Mouse (Mus musculus) retina, postnatal 1 day (tissue): ENCODE data around the gene Zbtb34.

Experiments used
- DNase-seq: peaks from one replicate; pipeline ENCODE4 v3.0.0-alpha.2; 2012

Gene Zbtb34

GRCm38 (mm10) chr2:33399091-33399490 lies 32.0 kb downstream of the Zbtb34 start:
- no peak for DNase-seq

GRCm38 (mm10) chr2:33397036-33397435 lies 34.1 kb downstream of the Zbtb34 start:
- DNase-seq, result no peak

- no peak for DNase-seq
Observed at GRCm38 (mm10) chr2:33395053-33395452, 36.1 kb downstream of the Zbtb34 start.

GRCm38 (mm10) chr2:33393951-33394635 lies 37.0 kb downstream of the Zbtb34 start:
- peak; percentile 67 for DNase-seq

- DNase-seq, result no peak
Observed at GRCm38 (mm10) chr2:33393021-33393420, 38.1 kb downstream of the Zbtb34 start.

- DNase-seq, result no peak
Observed at GRCm38 (mm10) chr2:33371648-33372408, 59.3 kb downstream of the Zbtb34 start.

GRCm38 (mm10) chr2:33370777-33371647 lies 60.1 kb downstream of the Zbtb34 start, which contains the start of gene Ralgps1:
Ralgps1 (minus strand) TSS chr2:33371486.
- peak; percentile 98 for DNase-seq

- DNase-seq, result no peak
Observed at GRCm38 (mm10) chr2:33370276-33370776, 60.8 kb downstream of the Zbtb34 start.

- DNase-seq, result no peak
Observed at GRCm38 (mm10) chr2:33369453-33369852, 61.7 kb downstream of the Zbtb34 start.

GRCm38 (mm10) chr2:33368486-33368885 lies 62.6 kb downstream of the Zbtb34 start:
- no peak for DNase-seq

GRCm38 (mm10) chr2:33365703-33366471 lies 65.2 kb downstream of the Zbtb34 start:
- DNase-seq, result peak; percentile 24

- DNase-seq, result no peak
Observed at GRCm38 (mm10) chr2:33364656-33365055, 66.5 kb downstream of the Zbtb34 start.

- no peak for DNase-seq
Observed at GRCm38 (mm10) chr2:33363890-33364289, 67.2 kb downstream of the Zbtb34 start.

- DNase-seq, result peak; percentile 59
Observed at GRCm38 (mm10) chr2:33361139-33361716, 69.9 kb downstream of the Zbtb34 start.

- DNase-seq, result no peak
Observed at GRCm38 (mm10) chr2:33360564-33360963, 70.6 kb downstream of the Zbtb34 start.

GRCm38 (mm10) chr2:33359184-33359583 lies 71.9 kb downstream of the Zbtb34 start:
- no peak for DNase-seq

- DNase-seq, result no peak
Observed at GRCm38 (mm10) chr2:33357250-33357838, 73.8 kb downstream of the Zbtb34 start.
